Mouse (Mus musculus) hindlimb bud, embryonic 11.5 days (tissue): ENCODE data around the gene Pld3.
A peak's percentile ranks its signal among the peaks of the same experiment; 100 is the strongest.
"Not testable (repeated sequence)": the region's sequence is repeated elsewhere in the genome, so short reads cannot be mapped to it uniquely, and the experiment has no call there.

ENCODE experiments used
- DNase-seq: peaks from one replicate; pipeline ENCODE4 v3.0.0-alpha.2; 2012; ENCODE audit warnings: low read depth, low spot score; ENCODE audit errors: extremely low spot score

The Pld3 gene

GRCm38 (mm10) chr7:27526039-27526827, 26.8 kb downstream of the Pld3 start:
- DNase-seq, result peak; percentile 68

GRCm38 (mm10) chr7:27523805-27524204, 29.2 kb downstream of the Pld3 start:
- no peak for DNase-seq

GRCm38 (mm10) chr7:27522967-27523366, 30.1 kb downstream of the Pld3 start, which contains the start of gene Hipk4:
Gene Hipk4 (plus strand): TSS chr7:27523267.
- no peak for DNase-seq

- DNase-seq, result no peak
These were observed 32.4 kb downstream of the Pld3 start for GRCm38 (mm10) chr7:27520599-27520998.

- no peak for DNase-seq
These were observed 32.9 kb downstream of the Pld3 start for GRCm38 (mm10) chr7:27520104-27520503.

- DNase-seq, result no peak
These were observed 34.7 kb downstream of the Pld3 start for GRCm38 (mm10) chr7:27518314-27518713.

- no peak for DNase-seq
These were observed 38.1 kb downstream of the Pld3 start for GRCm38 (mm10) chr7:27514961-27515360.

GRCm38 (mm10) chr7:27510809-27511208, 42.2 kb downstream of the Pld3 start:
- no peak for DNase-seq

GRCm38 (mm10) chr7:27508648-27509005, 44.4 kb downstream of the Pld3 start:
- DNase-seq, result no peak

- DNase-seq, result peak; percentile 90
These were observed 45.0 kb downstream of the Pld3 start for GRCm38 (mm10) chr7:27507711-27508647.

GRCm38 (mm10) chr7:27506765-27507370, 46.1 kb downstream of the Pld3 start:
- DNase-seq, result no peak

GRCm38 (mm10) chr7:27501620-27502019, 51.4 kb downstream of the Pld3 start:
- DNase-seq, result no peak

GRCm38 (mm10) chr7:27499036-27499435, 54.0 kb downstream of the Pld3 start, which contains the start of gene Prx:
Gene Prx (plus strand): TSS chr7:27499324.
- DNase-seq, result no peak

- not testable (repeated sequence) for DNase-seq
These were observed 58.2 kb downstream of the Pld3 start for GRCm38 (mm10) chr7:27494659-27495367.

- no peak for DNase-seq
These were observed 59.6 kb downstream of the Pld3 start for GRCm38 (mm10) chr7:27493450-27493849.

- no peak for DNase-seq
These were observed 60.0 kb downstream of the Pld3 start for GRCm38 (mm10) chr7:27493022-27493421.

- no peak for DNase-seq
These were observed 61.2 kb downstream of the Pld3 start for GRCm38 (mm10) chr7:27491856-27492255.

- DNase-seq, result no peak
These were observed 62.3 kb downstream of the Pld3 start for GRCm38 (mm10) chr7:27490543-27491329.

GRCm38 (mm10) chr7:27490227-27490542, 62.8 kb downstream of the Pld3 start:
- no peak for DNase-seq

GRCm38 (mm10) chr7:27489270-27489869, 63.6 kb downstream of the Pld3 start:
- no peak for DNase-seq
